Mouse (Mus musculus): ENCODE measurements around the gene Slc3a2. TPM values are rescaled to one million over a fixed set of nuclear protein-coding genes. Genes with fewer than 3 reads are reported as not detected.

The Slc3a2 gene
- total and polyA plus RNA-seq, 3 experiments: 269 to 478 (median 284) TPM

- no peak overlapping the region for H3K9ac ChIP-seq (ENCODE audit: insufficient read depth, low read depth)
- no peak overlapping the region for H3K4me2 ChIP-seq (ENCODE audit: insufficient read depth, low read depth, poor library complexity, severe bottlenecking)
- TF ChIP-seq IRF4 (IDR thresholded peaks at IDR 0.05; ENCODE audit: low read depth, low read length): no peak
- TF ChIP-seq E2F4 (IDR thresholded peaks at IDR 0.05; ENCODE audit: insufficient replicate concordance, low read depth, low read length): no peak
- no peak for TF ChIP-seq MAFK (IDR thresholded peaks at IDR 0.05; ENCODE audit: insufficient replicate concordance, low read length)
- no peak for TF ChIP-seq ZNF384 (IDR thresholded peaks at IDR 0.05; ENCODE audit: low read depth, low read length)
- TF ChIP-seq JUND (conservative IDR thresholded peaks at IDR 0.05; ENCODE audit: low read depth, low read length): no peak
- TF ChIP-seq PAX5 (IDR thresholded peaks at IDR 0.05; ENCODE audit: low read length): no peak
- TF ChIP-seq MAZ (IDR thresholded peaks at IDR 0.05; ENCODE audit: low read depth, low read length): no peak
- no peak for TF ChIP-seq NRF1 (IDR thresholded peaks at IDR 0.05; ENCODE audit: low read depth, low read length)
- no peak for TF ChIP-seq GABPA (IDR thresholded peaks at IDR 0.05; ENCODE audit: insufficient replicate concordance, low read depth, low read length)
- no peak for TF ChIP-seq BHLHE40 (IDR thresholded peaks at IDR 0.05; ENCODE audit: low read depth, low read length)
- TF ChIP-seq NELFE (IDR thresholded peaks at IDR 0.05; ENCODE audit: low read depth, low read length): no peak
- TF ChIP-seq ELF1 (IDR thresholded peaks at IDR 0.05; ENCODE audit: low read depth, low read length): no peak
- no peak for TF ChIP-seq MAX (IDR thresholded peaks at IDR 0.05; ENCODE audit: low read length)
- TF ChIP-seq SMC3 (IDR thresholded peaks at IDR 0.05; ENCODE audit: low read depth, low read length): no peak
- no peak for TF ChIP-seq UBTF (IDR thresholded peaks at IDR 0.05; ENCODE audit: low read depth, low read length)
- TF ChIP-seq RCOR1 (conservative IDR thresholded peaks at IDR 0.05; ENCODE audit: low read depth, low read length): no peak
- no peak for TF ChIP-seq EP300 (IDR thresholded peaks at IDR 0.05; ENCODE audit: low read length)
- no peak for TF ChIP-seq HCFC1 (IDR thresholded peaks at IDR 0.05; ENCODE audit: low read depth, low read length)
- TF ChIP-seq KAT2A (IDR thresholded peaks at IDR 0.05; ENCODE audit: insufficient replicate concordance, low read length): no peak
- TF ChIP-seq JUN (IDR thresholded peaks at IDR 0.05; ENCODE audit: insufficient read depth, low read depth, low read length): no peak
- no peaks in the 10 kb centered on the region for H3K4me1 ChIP-seq (ENCODE audit: control insufficient read depth in 1 of 2, insufficient read depth in 2 of 2)
- H3K79me2 ChIP-seq (replicated peaks; ENCODE audit: control insufficient read depth, extremely low read depth, insufficient read depth, poor library complexity, severe bottlenecking): no peaks in the 10 kb centered on the region
- no peak overlapping the region for H3K27ac ChIP-seq (ENCODE audit: insufficient read depth, low read depth)
- dilution Hi-C loops (cut with MboI; ENCODE audit: extremely low pct_ligation_motif_present, extremely low pct_unique_long_range_greater_than_20kb, low sequenced_read_pairs): no loop called here
- no peak overlapping the region for H3K4me3 ChIP-seq (replicated peaks in 1 of 3; ENCODE audit: low read depth in 2 of 3, low read length in 2 of 3, poor library complexity in 1 of 3)
- H3K27me3 ChIP-seq (replicated peaks): no peaks in the 10 kb centered on the region
- in situ Hi-C loops (cut with MboI; ENCODE audit: low pct_ligation_motif_present, low pct_unique_long_range_greater_than_20kb, low sequenced_read_pairs): no loop called here
- H3K9me3 ChIP-seq (replicated peaks; ENCODE audit: low read length): no peaks in the 10 kb centered on the region
- DNase-seq (ENCODE audit: extremely low read depth): no peak
- peaks cover 10 to 19% of the 10 kb centered on the region in 2 experiments for H3K36me3 ChIP-seq (replicated peaks in 1 of 2; ENCODE audit: control insufficient read depth in 1 of 2, insufficient read depth in 1 of 2, low read length in 1 of 2)
Measured at GRCm38 (mm10) chr19:8702458-8702857, 20.7 kb downstream of the Slc3a2 start.

- Histone ChIP-seq H3K27me3 (replicated peaks) (no peaks in the 10 kb centered on the region), H3K36me3 (replicated peaks in 1 of 2; ENCODE audit: control insufficient read depth in 1 of 2, insufficient read depth in 1 of 2, low read length in 1 of 2) (peaks cover 0 to 2% of the 10 kb centered on the region in 2 experiments), H3K4me3 (replicated peaks in 1 of 3; ENCODE audit: low read depth in 2 of 3, low read length in 2 of 3, poor library complexity in 1 of 3) (no peak overlapping the region), H3K9me3 (replicated peaks; ENCODE audit: low read length) (no peaks in the 10 kb centered on the region), H3K4me2 (ENCODE audit: insufficient read depth, low read depth, poor library complexity, severe bottlenecking) (no peak overlapping the region), H3K27ac (ENCODE audit: insufficient read depth, low read depth) (no peak overlapping the region), H3K4me1 (ENCODE audit: control insufficient read depth in 1 of 2, insufficient read depth in 2 of 2) (peaks cover 0 to 10% of the 10 kb centered on the region in 2 experiments; a peak in 2 of 4 replicates), H3K79me2 (replicated peaks; ENCODE audit: control insufficient read depth, extremely low read depth, insufficient read depth, poor library complexity, severe bottlenecking) (no peaks in the 10 kb centered on the region), H3K9ac (ENCODE audit: insufficient read depth, low read depth) (no peak overlapping the region)
- in situ Hi-C loops (cut with MboI; ENCODE audit: low pct_ligation_motif_present, low pct_unique_long_range_greater_than_20kb, low sequenced_read_pairs): no loop called here
- TF ChIP-seq MAZ (IDR thresholded peaks at IDR 0.05; ENCODE audit: low read depth, low read length): no peak
- no peak for TF ChIP-seq SIN3A (IDR thresholded peaks at IDR 0.05; ENCODE audit: low read length)
- no peak for TF ChIP-seq JUND (conservative IDR thresholded peaks at IDR 0.05; ENCODE audit: low read depth, low read length)
- TF ChIP-seq ELF1 (IDR thresholded peaks at IDR 0.05; ENCODE audit: low read depth, low read length): no peak
- no peak for TF ChIP-seq KAT2A (IDR thresholded peaks at IDR 0.05; ENCODE audit: insufficient replicate concordance, low read length)
- TF ChIP-seq RAD21 (IDR thresholded peaks at IDR 0.05; ENCODE audit: low read depth, low read length): no peak
- no peak for TF ChIP-seq IRF4 (IDR thresholded peaks at IDR 0.05; ENCODE audit: low read depth, low read length)
- TF ChIP-seq MAX (IDR thresholded peaks at IDR 0.05; ENCODE audit: low read length): no peak
- TF ChIP-seq POLR2AphosphoS2 (IDR thresholded peaks at IDR 0.05; ENCODE audit: low read depth, low read length): no peak
- no peak for TF ChIP-seq PAX5 (IDR thresholded peaks at IDR 0.05; ENCODE audit: low read length)
- no peak for TF ChIP-seq RCOR1 (conservative IDR thresholded peaks at IDR 0.05; ENCODE audit: low read depth, low read length)
- no peak for TF ChIP-seq CHD1 (IDR thresholded peaks at IDR 0.05; ENCODE audit: low read depth, low read length)
- no peak for TF ChIP-seq CHD2 (IDR thresholded peaks at IDR 0.05; ENCODE audit: low read length)
- no peak for TF ChIP-seq E2F4 (IDR thresholded peaks at IDR 0.05; ENCODE audit: insufficient replicate concordance, low read depth, low read length)
- TF ChIP-seq USF1 (IDR thresholded peaks at IDR 0.05; ENCODE audit: low read depth, low read length): no peak
- no peak for DNase-seq (ENCODE audit: extremely low read depth)
- dilution Hi-C loops (cut with MboI; ENCODE audit: extremely low pct_ligation_motif_present, extremely low pct_unique_long_range_greater_than_20kb, low sequenced_read_pairs): loop anchor here (25.0 kb wide), 1 partner anchor 112 kb away; the partner anchor contains the start of gene Slc22a8
Measured at GRCm38 (mm10) chr19:8699652-8700051, 23.5 kb downstream of the Slc3a2 start.

Data from CH12.LX (cell line).